Mouse (Mus musculus) lung, adult 2 months (tissue): Measurements from ENCODE around the gene Rplp2. TPM values are rescaled to one million over a fixed set of nuclear protein-coding genes. Genes with fewer than 3 reads are reported as not detected.

Experiments
- DNase-seq: peaks from one replicate; pipeline ENCODE4 v3.0.0; 2022
- H3K4me1 ChIP-seq: fragments of 200-500 bp; 2 replicates; pipeline ENCODE4 v1.6.1; 2011; ENCODE audit warnings: low read length; ENCODE audit not compliant: control insufficient read depth, insufficient read depth
- H3K4me3 ChIP-seq: fragments of 200-500 bp; replicated peaks from 2 replicates; pipeline ENCODE3; 2011; ENCODE audit warnings: low read depth, mild to moderate bottlenecking, control low read depth, low read length; ENCODE audit errors: extremely low read depth
- CTCF ChIP-seq: fragments of 200-500 bp; IDR thresholded peaks from 2 replicates; pipeline ENCODE4 v1.5.1; 2011; ENCODE audit warnings: mild to moderate bottlenecking, low read length, control low read depth; ENCODE audit not compliant: insufficient read depth
- POLR2A ChIP-seq: fragments of 200-500 bp; IDR thresholded peaks from 2 replicates; pipeline ENCODE4 v1.6.1; 2011; ENCODE audit warnings: low read depth, mild to moderate bottlenecking, control low read depth, low read length, borderline replicate concordance; ENCODE audit errors: extremely low read depth
- WGBS: fragments of 180-500 bp; shearing (Covaris S2); methylation state at CpG from one replicate; pipeline ENCODE4 v1.1.7; 2018; 5-methylcytosine and 5-hydroxymethylcytosine counted together
- polyA plus RNA-seq: library from polyadenylated mRNA; depleted of rRNA; stranded (reverse); fragments of >200 nt; gene quantifications from 2 replicates; pipeline ENCODE4 v1.2.3, GENCODE M21; 2012; rRNA removed

The Rplp2 gene
- polyA plus RNA-seq, 1 experiment, result 591 TPM

GRCm38 (mm10) chr7:141485186-141485585 is 38.0 kb downstream of the Rplp2 start:
- DNase-seq, result no peak
- H3K4me3 ChIP-seq, result no peak overlapping the region
- TF ChIP-seq CTCF (no peak), POLR2A (no peak)
- H3K4me1 ChIP-seq, result peaks cover 9% of the 10 kb centered on the region
- 83% methylated on average over 2 of the region's 2 CpGs for WGBS

GRCm38 (mm10) chr7:141485606-141486005 is 38.4 kb downstream of the Rplp2 start:
- TF ChIP-seq CTCF (no peak), POLR2A (no peak)
- Histone ChIP-seq H3K4me3 (no peak overlapping the region), H3K4me1 (peaks cover 7% of the 10 kb centered on the region)
- no peak for DNase-seq
- 86% methylated on average over 2 of the region's 2 CpGs for whole genome bisulfite sequencing

GRCm38 (mm10) chr7:141486239-141486638 is 39.1 kb downstream of the Rplp2 start:
- TF ChIP-seq POLR2A (no peak), CTCF (no peak)
- no peak overlapping the region for H3K4me3 ChIP-seq
- no peak for DNase-seq
- 95% methylated on average over 1 of the region's 1 CpGs for WGBS
- H3K4me1 ChIP-seq, result peaks cover 2% of the 10 kb centered on the region

GRCm38 (mm10) chr7:141487141-141487540 is 40.0 kb downstream of the Rplp2 start:
- no peak for DNase-seq
- no peaks in the 10 kb centered on the region; the same call in 1 of the 2 replicates for H3K4me1 ChIP-seq
- no peak for TF ChIP-seq CTCF
- no peak for TF ChIP-seq POLR2A
- WGBS, result 80% methylated on average over 7 of the region's 7 CpGs
- no peak overlapping the region for H3K4me3 ChIP-seq

DNA sequence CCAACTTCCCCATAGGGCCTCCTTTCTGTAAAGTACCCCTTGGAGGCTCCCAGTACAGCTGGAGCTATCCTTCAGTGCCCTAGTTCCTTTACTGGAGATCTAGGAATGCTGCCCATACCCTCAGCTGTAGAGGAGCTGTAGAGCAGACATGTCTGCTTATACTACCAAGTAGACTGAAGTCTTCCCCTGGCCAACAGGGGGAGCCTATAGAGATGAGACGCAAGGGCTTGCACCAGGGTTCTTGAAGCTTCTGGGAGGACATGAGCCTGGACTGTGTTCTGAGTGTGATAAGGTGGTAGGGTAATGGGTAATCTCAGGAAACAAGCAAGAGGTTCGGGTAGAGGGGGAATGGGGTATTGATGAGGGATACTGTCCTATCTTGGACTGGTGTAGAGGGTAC is 44.0 kb downstream of the Rplp2 start:
- H3K4me3 ChIP-seq, result no peak overlapping the region
- WGBS, result 76% methylated on average over 2 of the region's 2 CpGs
- 0 out of 2 replicates have a peak, but pooled peaks have one; percentile 19 for TF ChIP-seq CTCF
- no peak for TF ChIP-seq POLR2A
- no peak for DNase-seq
- H3K4me1 ChIP-seq, result no peaks in the 10 kb centered on the region

DNA sequence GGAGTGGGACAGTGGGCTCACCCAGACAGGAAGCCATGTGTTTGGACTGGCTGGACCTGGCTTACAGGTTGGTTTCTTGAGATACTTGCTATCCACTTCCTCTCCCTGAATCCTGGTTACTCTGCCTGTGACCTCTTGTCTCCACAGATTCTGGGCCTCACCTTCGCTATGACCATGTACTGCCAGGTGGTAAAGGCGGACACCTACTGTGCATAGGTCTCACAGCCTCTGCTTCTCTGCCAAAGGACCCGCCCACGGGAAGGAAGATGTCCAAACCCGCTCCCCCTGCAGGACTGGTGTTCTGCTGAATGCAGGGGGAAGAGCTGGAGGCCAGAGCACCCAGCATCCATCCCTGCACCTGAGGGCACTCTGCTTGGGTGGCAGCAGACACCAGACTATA is 45.6 kb downstream of the Rplp2 start:
- no peak for TF ChIP-seq CTCF
- no peak for TF ChIP-seq POLR2A
- no peak for DNase-seq
- Histone ChIP-seq H3K4me1 (no peaks in the 10 kb centered on the region), H3K4me3 (no peak overlapping the region)
- 83% methylated on average over 5 of the region's 5 CpGs for WGBS

GRCm38 (mm10) chr7:141493729-141494128 is 46.6 kb downstream of the Rplp2 start:
- DNase-seq, result no peak
- 84% methylated on average over 1 of the region's 1 CpGs for WGBS
- Histone ChIP-seq H3K4me1 (no peaks in the 10 kb centered on the region), H3K4me3 (no peak overlapping the region)
- no peak for TF ChIP-seq CTCF
- no peak for TF ChIP-seq POLR2A

GRCm38 (mm10) chr7:141495379-141495778 is 48.2 kb downstream of the Rplp2 start:
- WGBS, result 88% methylated on average over 2 of the region's 2 CpGs
- TF ChIP-seq CTCF (no peak), POLR2A (no peak)
- DNase-seq, result no peak
- Histone ChIP-seq H3K4me3 (no peak overlapping the region), H3K4me1 (no peaks in the 10 kb centered on the region)

DNA sequence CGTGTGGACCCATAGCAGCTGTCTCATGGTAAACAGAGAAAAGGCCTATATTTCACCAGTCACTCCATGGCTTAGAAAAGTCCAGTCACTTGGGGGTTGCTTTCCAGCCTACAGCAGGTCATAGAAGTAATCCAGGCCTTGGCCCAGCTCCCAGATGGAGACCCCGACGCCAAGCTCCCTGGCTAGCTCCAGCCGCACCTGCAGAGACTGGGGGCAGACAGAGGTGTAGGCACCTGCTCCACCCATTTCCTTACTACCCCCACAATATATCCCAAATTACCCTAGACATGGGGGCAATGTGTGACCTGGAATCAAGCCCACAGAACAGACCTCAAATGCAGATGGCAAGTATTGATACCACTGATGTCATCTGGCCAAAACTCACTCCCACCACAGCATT is 48.8 kb downstream of the Rplp2 start:
- DNase-seq, result no peak
- no peak overlapping the region for H3K4me3 ChIP-seq
- TF ChIP-seq CTCF (no peak), POLR2A (no peak)
- whole genome bisulfite sequencing, result 82% methylated on average over 4 of the region's 4 CpGs
- H3K4me1 ChIP-seq, result no peaks in the 10 kb centered on the region

GRCm38 (mm10) chr7:141497600-141497999 is 50.4 kb downstream of the Rplp2 start:
- WGBS, result 89% methylated on average over 3 of the region's 3 CpGs
- DNase-seq, result no peak
- TF ChIP-seq CTCF (no peak), POLR2A (no peak)
- Histone ChIP-seq H3K4me3 (no peak overlapping the region), H3K4me1 (no peaks in the 10 kb centered on the region)

Other genes starting within 250 kb of the Rplp2 start
- 4.4 and 5.6 TPM in 2 replicates for gene Lmntd2, start 233.3 kb upstream of the Rplp2 start, polyA plus RNA-seq
- gene Rassf7, start 231.5 kb upstream of the Rplp2 start, polyA plus RNA-seq, result 87.1 and 92.9 TPM in 2 replicates
- gene Phrf1, start 218.6 kb upstream of the Rplp2 start, polyA plus RNA-seq, result 18.9 and 22.5 TPM in 2 replicates
- 48.8 and 49.7 TPM in 2 replicates for gene Irf7, start 180.9 kb upstream of the Rplp2 start, polyA plus RNA-seq
- gene Cdhr5, start 170.6 kb upstream of the Rplp2 start, polyA plus RNA-seq, result 0.11 and 1.5 TPM in 2 replicates
- gene Sct, start 168.2 kb upstream of the Rplp2 start, polyA plus RNA-seq, result not detected in 2 replicates
- gene Drd4, start 155.4 kb upstream of the Rplp2 start, polyA plus RNA-seq, result not detected in 2 replicates
- gene Deaf1, start 119.7 kb upstream of the Rplp2 start, polyA plus RNA-seq, result 18.6 and 22.7 TPM in 2 replicates
- gene Tmem80, start 119.6 kb upstream of the Rplp2 start, polyA plus RNA-seq, result 37.2 and 49.2 TPM in 2 replicates
- gene Eps8l2, start 108.5 kb upstream of the Rplp2 start, polyA plus RNA-seq, result 112 and 143 TPM in 2 replicates
- 145 and 204 TPM in 2 replicates for gene Taldo1, start 55.2 kb upstream of the Rplp2 start, polyA plus RNA-seq
- gene Gatd1, start 33.2 kb upstream of the Rplp2 start, polyA plus RNA-seq, result 57.1 and 64.8 TPM in 2 replicates
- 0.38 and 0.56 TPM in 2 replicates for gene Cend1, start 17.9 kb upstream of the Rplp2 start, polyA plus RNA-seq
- 47.3 and 48.6 TPM in 2 replicates for gene Slc25a22, start 9.5 kb upstream of the Rplp2 start, polyA plus RNA-seq
- gene Pidd1, start 3.3 kb upstream of the Rplp2 start, polyA plus RNA-seq, result 6.7 and 7.1 TPM in 2 replicates
- gene Pnpla2, start 7.8 kb downstream of the Rplp2 start, polyA plus RNA-seq, result 289 and 356 TPM in 2 replicates
- 177 and 239 TPM in 2 replicates for gene Cracr2b, start 13.7 kb downstream of the Rplp2 start, polyA plus RNA-seq
- gene Cd151, start 20.0 kb downstream of the Rplp2 start, polyA plus RNA-seq, result 537 and 555 TPM in 2 replicates
- 29.0 and 30.9 TPM in 2 replicates for gene Polr2l, start 27.8 kb downstream of the Rplp2 start, polyA plus RNA-seq
- 91.1 and 150 TPM in 2 replicates for gene Tspan4, start 27.9 kb downstream of the Rplp2 start, polyA plus RNA-seq
- 19.6 and 20.4 TPM in 2 replicates for gene Chid1, start 92.5 kb downstream of the Rplp2 start, polyA plus RNA-seq
- gene Ap2a2, start 114.8 kb downstream of the Rplp2 start, polyA plus RNA-seq, result 46.3 and 58.1 TPM in 2 replicates
- 0.03 and 0.04 TPM in 2 replicates for gene Muc6, start 207.9 kb downstream of the Rplp2 start, polyA plus RNA-seq
- 1.8 and 53.0 TPM in 2 replicates for gene Muc2, start 243.0 kb downstream of the Rplp2 start, polyA plus RNA-seq